Mouse (Mus musculus): ENCODE data around the gene Nell2. TPM values are rescaled to one million over a fixed set of nuclear protein-coding genes. Genes with fewer than 3 reads are reported as not detected.
"Not testable (repeated sequence)": the region's sequence is repeated elsewhere in the genome, so short reads cannot be mapped to it uniquely, and the experiment has no call there.

Nell2 gene
- polyA plus RNA-seq, 1 experiment from 2014 or later: 0.76 TPM

- DNase-seq (ENCODE audit: low read depth, low spot score): no peak
- in situ Hi-C loops (cut with MboI; ENCODE audit: low pct_unique_long_range_greater_than_20kb): no loop called here
- H3K27me3 ChIP-seq: peaks cover 27% of the 10 kb centered on the region
- ChIA-PET POLR2A (interaction anchor here (0.6 kb wide), 1 partner anchor 36 kb away, joined by 3 read pairs; no protein-coding TSS in a partner anchor), CTCF (interaction anchor here (1.8 kb wide), 1 partner anchor 10 kb away, joined by 6 read pairs; no protein-coding TSS in a partner anchor)
- no peak for TF ChIP-seq CTCF (IDR thresholded peaks at IDR 0.05)
- ATAC-seq: no peak
Measured at GRCm38 (mm10) chr15:95526626-95527411, 1.5 kb downstream of the Nell2 start.

DNA sequence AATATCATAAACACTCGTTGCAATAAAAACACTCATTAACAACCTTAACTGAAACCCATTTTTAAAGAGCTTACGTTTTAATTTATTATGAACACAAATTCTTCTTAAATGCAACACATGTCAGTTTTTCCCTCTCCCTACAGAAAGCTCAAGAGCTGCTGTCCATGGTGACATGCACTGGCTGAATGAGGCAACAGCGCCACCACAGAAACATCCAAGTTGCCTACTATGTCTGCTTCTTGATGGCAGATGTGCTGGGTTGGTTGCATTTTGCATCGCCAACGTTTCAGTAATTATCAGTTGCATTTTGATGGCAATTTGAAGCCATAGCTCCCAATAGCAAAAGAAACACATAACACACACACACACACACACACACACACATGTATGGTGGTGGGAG is 2.4 kb downstream of the Nell2 start:
- in situ Hi-C loops (cut with MboI; ENCODE audit: low pct_unique_long_range_greater_than_20kb): no loop called here
- ATAC-seq: no peak
- ChIA-PET CTCF (interaction anchor here (1.8 kb wide), 1 partner anchor 11 kb away, joined by 6 read pairs; no protein-coding TSS in a partner anchor), POLR2A (no interaction called here)
- peaks cover 28% of the 10 kb centered on the region for H3K27me3 ChIP-seq
- DNase-seq (ENCODE audit: low read depth, low spot score): no peak
- TF ChIP-seq CTCF (IDR thresholded peaks at IDR 0.05): peak; percentile 55

DNA sequence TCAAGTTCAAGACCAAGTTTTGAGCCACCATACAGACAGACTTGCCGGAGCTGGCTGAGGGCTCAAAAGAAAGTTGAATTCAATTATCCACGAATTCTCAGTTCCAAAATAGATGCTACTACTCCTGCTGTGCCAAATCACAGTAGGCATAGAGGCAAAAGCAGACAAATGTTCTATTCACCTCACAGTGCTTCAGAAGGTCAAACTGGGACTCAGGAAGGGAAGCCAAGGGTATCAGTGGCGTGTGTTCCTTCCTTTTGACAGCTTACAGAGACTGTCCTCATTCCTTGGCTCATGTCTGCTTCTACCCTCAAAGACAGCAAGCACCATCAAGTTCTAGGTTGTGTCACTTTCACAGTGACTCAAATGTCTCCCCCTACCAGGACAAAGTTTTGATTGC is 10.2 kb downstream of the Nell2 start:
- POLR2A ChIA-PET: no interaction called here
- DNase-seq (ENCODE audit: low read depth, low spot score): no peak
- CTCF ChIA-PET: no interaction called here
- in situ Hi-C loops (cut with MboI; ENCODE audit: low pct_unique_long_range_greater_than_20kb): no loop called here
- peaks cover 10% of the 10 kb centered on the region for H3K27me3 ChIP-seq
- TF ChIP-seq CTCF (IDR thresholded peaks at IDR 0.05): no peak
- no peak for ATAC-seq

GRCm38 (mm10) chr15:95513306-95513705 is 15.1 kb downstream of the Nell2 start:
- in situ Hi-C loops (cut with MboI; ENCODE audit: low pct_unique_long_range_greater_than_20kb); POLR2A ChIA-PET; H3K27me3 ChIP-seq; CTCF ChIA-PET; DNase-seq (ENCODE audit: low read depth, low spot score); ATAC-seq: not testable (repeated sequence)

DNA sequence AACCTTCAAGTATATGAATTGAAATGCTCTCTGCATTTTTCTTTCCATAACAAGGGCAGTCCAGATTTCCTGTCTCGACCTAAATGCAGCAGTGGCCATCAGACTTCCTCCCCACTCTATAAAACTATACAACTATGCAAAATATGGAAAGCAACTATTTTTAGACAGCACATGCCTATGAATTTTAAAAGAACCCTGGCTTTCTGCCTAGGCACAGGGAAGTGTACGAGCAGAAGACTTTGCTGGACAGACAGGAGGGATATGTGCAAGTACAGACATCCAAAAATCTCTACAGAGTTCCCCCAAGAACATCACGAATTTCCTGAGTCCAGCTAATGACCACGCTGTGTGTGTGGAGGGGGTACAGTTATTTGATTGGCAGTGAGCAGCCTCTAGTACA is 32.7 kb downstream of the Nell2 start:
- no peak for TF ChIP-seq CTCF (IDR thresholded peaks at IDR 0.05)
- POLR2A ChIA-PET: interaction anchor here (0.6 kb wide), 1 partner anchor 1344 kb away, joined by 3 read pairs; no protein-coding TSS in a partner anchor
- in situ Hi-C loops (cut with MboI; ENCODE audit: low pct_unique_long_range_greater_than_20kb): no loop called here
- H3K27me3 ChIP-seq: peaks cover 3% of the 10 kb centered on the region
- CTCF ChIA-PET: no interaction called here
- no peak for ATAC-seq
- no peak for DNase-seq (ENCODE audit: low read depth, low spot score)

DNA sequence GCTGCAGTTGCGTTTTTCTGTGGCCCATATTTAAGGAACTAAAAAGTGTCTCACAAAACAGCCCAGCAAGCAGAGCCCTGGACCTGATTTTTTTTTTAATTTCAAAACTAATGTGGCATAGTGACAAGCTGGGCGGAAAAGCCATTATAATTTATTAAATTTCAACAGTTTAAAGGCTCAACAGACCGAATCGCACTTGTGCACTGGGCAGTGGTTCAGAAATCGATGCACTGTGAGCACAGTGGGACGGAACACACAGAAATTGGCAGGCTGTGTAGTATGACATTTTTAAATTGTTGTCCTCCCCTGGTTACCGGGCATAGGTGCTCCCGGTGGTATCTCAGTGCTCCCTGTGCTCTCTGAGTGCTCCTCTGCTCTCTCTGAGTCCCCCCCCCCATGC is 33.2 kb downstream of the Nell2 start:
- no peak for ATAC-seq
- no peak for DNase-seq (ENCODE audit: low read depth, low spot score)
- peaks cover 3% of the 10 kb centered on the region for H3K27me3 ChIP-seq
- CTCF ChIA-PET: no interaction called here
- POLR2A ChIA-PET: interaction anchor here (0.6 kb wide), 1 partner anchor 1344 kb away, joined by 3 read pairs; no protein-coding TSS in a partner anchor
- in situ Hi-C loops (cut with MboI; ENCODE audit: low pct_unique_long_range_greater_than_20kb): no loop called here
- TF ChIP-seq CTCF (IDR thresholded peaks at IDR 0.05): no peak

GRCm38 (mm10) chr15:95492201-95492600 is 36.2 kb downstream of the Nell2 start:
- DNase-seq (ENCODE audit: low read depth, low spot score) (no peak), ATAC-seq (no peak)
- ChIA-PET POLR2A (no interaction called here), CTCF (no interaction called here)
- no peak for TF ChIP-seq CTCF (IDR thresholded peaks at IDR 0.05)
- peaks cover 7% of the 10 kb centered on the region for H3K27me3 ChIP-seq
- in situ Hi-C loops (cut with MboI; ENCODE audit: low pct_unique_long_range_greater_than_20kb): no loop called here

- in situ Hi-C loops (cut with MboI; ENCODE audit: low pct_unique_long_range_greater_than_20kb): no loop called here
Measured at GRCm38 (mm10) chr15:95489174-95489573, 39.2 kb downstream of the Nell2 start.

GRCm38 (mm10) chr15:95487961-95488360 is 40.4 kb downstream of the Nell2 start:
- CTCF ChIA-PET: no interaction called here
- H3K27me3 ChIP-seq: peaks cover 10% of the 10 kb centered on the region
- ATAC-seq: no peak
- no peak for TF ChIP-seq CTCF (IDR thresholded peaks at IDR 0.05)
- DNase-seq (ENCODE audit: low read depth, low spot score): no peak
- POLR2A ChIA-PET: no interaction called here
- in situ Hi-C loops (cut with MboI; ENCODE audit: low pct_unique_long_range_greater_than_20kb): no loop called here

More at GRCm38 (mm10) chr15:95489174-95489573, 39.2 kb downstream of the Nell2 start:
- no peak for ATAC-seq
- DNase-seq (ENCODE audit: low read depth, low spot score): no peak
- ChIA-PET POLR2A (no interaction called here), CTCF (no interaction called here)
- H3K27me3 ChIP-seq: peaks cover 10% of the 10 kb centered on the region
- TF ChIP-seq CTCF (IDR thresholded peaks at IDR 0.05): no peak

GRCm38 (mm10) chr15:95482002-95482401 is 46.4 kb downstream of the Nell2 start:
- no peak for TF ChIP-seq CTCF (IDR thresholded peaks at IDR 0.05)
- H3K27me3 ChIP-seq: peaks cover 7% of the 10 kb centered on the region
- DNase-seq (ENCODE audit: low read depth, low spot score) (no peak), ATAC-seq (no peak)
- ChIA-PET CTCF (no interaction called here), POLR2A (no interaction called here)
- in situ Hi-C loops (cut with MboI; ENCODE audit: low pct_unique_long_range_greater_than_20kb): no loop called here

- DNase-seq (ENCODE audit: low read depth, low spot score): no peak
- H3K27me3 ChIP-seq: peaks cover 3% of the 10 kb centered on the region
- ChIA-PET POLR2A (no interaction called here), CTCF (no interaction called here)
- ATAC-seq: no peak
- in situ Hi-C loops (cut with MboI; ENCODE audit: low pct_unique_long_range_greater_than_20kb): no loop called here
- no peak for TF ChIP-seq CTCF (IDR thresholded peaks at IDR 0.05)
Measured at GRCm38 (mm10) chr15:95481585-95481984, 46.8 kb downstream of the Nell2 start.

Measured in Patski (cell line).